Mouse (Mus musculus): ENCODE measurements around the gene Gpatch2l. TPM values are rescaled to one million over a fixed set of nuclear protein-coding genes. Genes with fewer than 3 reads are reported as not detected.

The Gpatch2l gene
- total RNA-seq, 2 experiments from 2014 or later: 37.2 to 38.3 TPM

DNA sequence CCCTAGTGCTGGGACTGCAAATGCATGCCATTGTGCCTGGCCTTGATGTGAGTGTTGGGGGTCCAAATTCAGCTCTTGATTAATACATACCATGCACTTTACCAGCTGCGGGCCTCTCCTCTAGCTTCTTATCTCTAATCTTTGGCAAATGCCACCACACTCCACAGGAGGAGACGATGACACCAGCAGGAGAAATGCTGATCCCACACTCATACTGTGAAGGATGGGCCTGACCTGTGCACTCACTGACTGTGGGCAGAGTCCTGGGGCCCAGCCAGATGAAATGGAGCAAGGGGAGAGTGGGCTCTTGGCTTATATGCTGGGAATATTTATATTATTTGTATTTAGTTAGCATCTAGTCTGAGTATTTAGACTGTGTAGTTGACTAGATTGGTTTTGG is 34.8 kb downstream of the Gpatch2l start:
- DNase-seq (ENCODE audit: low spot score in 2 of 2): no peak

- DNase-seq (ENCODE audit: low spot score in 2 of 2): peak; percentile 31 to 53
These were observed 35.2 kb downstream of the Gpatch2l start for GRCm38 (mm10) chr12:86276895-86277294.

- no peak for DNase-seq (ENCODE audit: low spot score in 2 of 2)
These were observed 38.3 kb downstream of the Gpatch2l start for GRCm38 (mm10) chr12:86280000-86280399.

- DNase-seq (ENCODE audit: low spot score in 2 of 2): no peak
These were observed 44.0 kb downstream of the Gpatch2l start for GRCm38 (mm10) chr12:86285704-86286103.

DNA sequence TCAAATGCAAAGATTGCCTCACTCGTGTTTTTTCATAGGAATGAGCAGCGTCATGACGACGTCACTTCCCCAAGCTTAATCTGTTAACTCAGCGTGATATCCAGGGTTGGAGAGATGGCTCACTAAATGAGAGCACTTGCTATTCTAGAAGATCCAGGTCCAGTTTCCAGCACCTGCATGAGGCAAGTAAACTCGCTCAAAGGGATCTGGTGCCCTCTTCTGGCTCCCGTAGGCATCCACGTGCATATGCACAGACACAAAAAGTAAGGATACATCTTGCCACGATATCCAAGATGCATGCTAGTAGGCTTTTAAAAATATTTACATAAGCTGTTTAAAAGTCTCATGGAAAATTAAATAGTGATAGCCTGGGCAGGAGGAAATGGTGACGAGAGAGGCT is 55.8 kb downstream of the Gpatch2l start:
- no peak for DNase-seq (ENCODE audit: low spot score in 2 of 2)

DNA sequence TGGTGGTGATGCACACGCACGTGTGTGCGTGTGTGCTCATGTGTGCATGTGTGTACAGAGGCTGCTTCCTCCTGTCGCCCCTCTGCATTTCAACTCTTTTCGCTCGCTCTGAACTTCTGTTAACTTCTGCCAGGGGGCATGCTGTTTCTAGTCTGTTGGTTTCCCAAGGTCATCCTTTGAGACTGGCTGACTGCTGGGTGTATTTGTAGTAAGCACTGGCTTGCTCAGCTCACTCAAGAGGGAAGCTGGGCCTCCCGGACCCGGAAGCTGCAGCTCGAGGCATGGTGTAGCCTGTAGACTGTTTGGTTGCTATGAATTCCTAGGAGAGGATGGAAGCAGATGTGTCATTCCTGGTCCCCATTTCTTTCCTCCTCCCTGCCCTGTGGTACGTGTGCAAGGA is 61.3 kb downstream of the Gpatch2l start:
- no peak for DNase-seq (ENCODE audit: low spot score in 2 of 2)

- DNase-seq (ENCODE audit: low spot score in 2 of 2): no peak
These were observed 63.4 kb downstream of the Gpatch2l start for GRCm38 (mm10) chr12:86305045-86305444.

- DNase-seq (ENCODE audit: low spot score in 2 of 2): no peak
These were observed 64.1 kb downstream of the Gpatch2l start for GRCm38 (mm10) chr12:86305635-86306243.

- DNase-seq (ENCODE audit: low spot score in 2 of 2): no peak
These were observed 67.8 kb downstream of the Gpatch2l start for GRCm38 (mm10) chr12:86309474-86309873.

- no peak for DNase-seq (ENCODE audit: low spot score in 2 of 2)
These were observed 68.2 kb downstream of the Gpatch2l start for GRCm38 (mm10) chr12:86309902-86310301.

DNA sequence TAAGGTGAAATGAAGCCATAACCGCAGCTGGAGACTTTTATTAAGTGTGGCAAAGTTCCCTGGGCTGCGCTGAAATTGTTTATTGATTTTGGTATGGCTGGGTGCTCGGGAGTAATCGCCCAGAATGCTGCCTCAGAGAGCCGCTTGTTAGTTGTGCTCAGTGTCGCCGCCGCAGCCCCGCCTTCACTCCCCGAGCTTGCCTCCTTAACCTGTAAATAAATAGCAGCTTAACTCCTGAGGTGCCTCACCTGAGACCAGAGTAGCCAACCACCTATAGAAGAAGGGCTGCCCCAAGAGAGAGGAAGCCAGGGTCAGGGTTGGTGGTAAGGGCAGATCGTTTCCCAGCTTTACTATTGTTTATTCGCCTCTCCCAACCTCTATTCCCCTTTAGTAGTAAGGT is 79.0 kb downstream of the Gpatch2l start:
- DNase-seq (ENCODE audit: low spot score in 2 of 2): no peak

GRCm38 (mm10) chr12:86324297-86324696 is 82.6 kb downstream of the Gpatch2l start:
- DNase-seq (ENCODE audit: low spot score in 2 of 2): no peak

DNA sequence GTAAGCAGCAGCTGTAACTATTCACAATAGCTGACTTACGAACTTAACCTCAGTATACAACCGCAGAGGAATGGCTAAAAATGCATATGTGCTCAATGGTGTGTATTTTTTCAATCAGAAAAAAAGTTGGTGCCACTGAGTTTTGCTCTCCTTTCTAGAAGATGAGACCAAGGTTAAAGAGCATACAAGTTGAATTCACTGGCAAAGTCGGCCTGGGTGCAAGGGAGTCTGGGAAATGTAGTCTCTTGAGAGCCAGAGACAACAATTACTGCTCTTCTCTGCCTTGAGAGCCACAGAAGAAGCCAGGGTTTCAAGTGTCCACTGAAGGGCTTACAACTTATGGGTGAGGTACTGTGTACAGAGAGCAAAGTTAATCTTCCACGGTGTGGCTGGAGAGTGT is 88.2 kb downstream of the Gpatch2l start:
- DNase-seq (ENCODE audit: low spot score in 2 of 2): no peak

DNA sequence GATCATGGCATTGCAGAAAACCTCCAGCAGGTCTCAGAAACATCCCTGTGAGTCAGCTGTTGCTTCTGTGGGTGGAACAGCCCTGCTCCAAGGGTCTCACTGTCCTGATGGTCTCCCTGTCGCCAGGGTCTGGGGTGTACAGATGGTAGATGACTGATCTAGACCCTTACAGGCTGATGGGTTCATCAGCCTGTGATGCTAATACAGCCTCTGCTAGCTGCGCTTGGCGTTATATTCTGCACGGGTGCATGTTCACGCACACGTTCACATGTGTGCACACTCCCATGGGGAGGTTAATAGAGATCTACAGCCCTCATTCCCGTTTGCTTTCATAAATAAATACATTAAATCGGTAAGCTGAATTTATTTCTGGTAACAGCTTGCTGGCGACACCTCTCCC is 89.0 kb downstream of the Gpatch2l start:
- no peak for DNase-seq (ENCODE audit: low spot score in 2 of 2)

GRCm38 (mm10) chr12:86331248-86331647 is 89.6 kb downstream of the Gpatch2l start:
- no peak for DNase-seq (ENCODE audit: low spot score in 2 of 2)

GRCm38 (mm10) chr12:86336209-86336608 is 94.6 kb downstream of the Gpatch2l start:
- no peak for DNase-seq (ENCODE audit: low spot score in 2 of 2)

DNA sequence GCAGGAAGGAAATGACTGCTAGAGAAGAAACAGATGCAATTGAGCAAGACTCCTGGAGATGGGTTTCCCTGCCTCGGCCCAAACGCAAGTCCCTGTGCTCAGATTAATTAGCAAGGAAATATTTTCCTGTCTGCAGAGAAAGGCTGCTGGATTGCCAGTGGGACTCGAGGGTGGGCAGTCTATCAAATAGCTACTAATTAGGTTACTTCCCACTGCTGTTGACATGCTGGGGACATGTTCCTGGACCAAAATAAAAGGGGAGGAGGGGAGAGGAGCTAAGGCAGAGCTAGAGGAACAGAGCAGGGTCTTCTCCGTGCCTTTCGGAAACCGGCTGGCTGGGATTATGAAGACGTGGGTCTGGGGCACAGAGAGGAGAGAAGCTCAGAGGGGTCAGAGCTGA is 95.2 kb downstream of the Gpatch2l start:
- DNase-seq (ENCODE audit: low spot score in 2 of 2): no peak

Other genes with a start within 250 kb of the Gpatch2l start
- gene Tgfb3, start 162.8 kb upstream of the Gpatch2l start, total RNA-seq (2021): 10 to 100 TPM; 13.1 to 14.2 TPM
- 10 to 100 TPM; 11.3 to 12.0 TPM for gene Ift43, start 159.3 kb upstream of the Gpatch2l start, total RNA-seq (2021)
- gene Esrrb, start 119.3 kb downstream of the Gpatch2l start, total RNA-seq (2021): 1 to 10 TPM; 1.5 to 1.7 TPM